Mouse (Mus musculus): Measurements from ENCODE around the gene Entpd6.

The Entpd6 gene

DNA sequence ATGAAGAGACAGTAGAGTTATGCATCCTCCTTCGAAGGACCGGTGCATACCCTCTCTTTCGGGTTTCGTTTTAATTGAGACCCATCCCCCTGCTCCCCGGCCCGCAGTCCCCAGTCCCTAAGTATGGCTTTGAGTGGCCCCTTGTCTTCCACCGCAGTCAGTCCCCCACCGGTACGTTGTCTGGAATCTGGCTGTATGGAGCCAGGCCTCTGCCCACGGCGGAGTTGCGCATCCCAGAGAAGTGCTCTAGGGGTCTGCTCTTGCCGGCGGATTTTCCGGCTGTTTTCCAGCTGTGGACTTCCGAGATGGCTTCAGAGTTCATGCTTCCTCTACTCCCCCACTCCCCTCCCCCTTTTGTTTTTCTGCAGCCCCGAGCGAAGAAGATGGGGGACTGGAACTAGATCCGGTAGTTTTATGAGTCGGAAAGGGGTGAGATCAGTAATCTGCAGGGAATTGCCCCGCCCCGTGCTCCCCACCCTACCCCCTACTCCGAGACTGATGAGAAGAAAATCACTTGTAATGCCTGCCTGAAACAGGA is 38.5 kb downstream of the Entpd6 start:
- DNase-seq (ENCODE audit: low spot score) = no peak

DNA sequence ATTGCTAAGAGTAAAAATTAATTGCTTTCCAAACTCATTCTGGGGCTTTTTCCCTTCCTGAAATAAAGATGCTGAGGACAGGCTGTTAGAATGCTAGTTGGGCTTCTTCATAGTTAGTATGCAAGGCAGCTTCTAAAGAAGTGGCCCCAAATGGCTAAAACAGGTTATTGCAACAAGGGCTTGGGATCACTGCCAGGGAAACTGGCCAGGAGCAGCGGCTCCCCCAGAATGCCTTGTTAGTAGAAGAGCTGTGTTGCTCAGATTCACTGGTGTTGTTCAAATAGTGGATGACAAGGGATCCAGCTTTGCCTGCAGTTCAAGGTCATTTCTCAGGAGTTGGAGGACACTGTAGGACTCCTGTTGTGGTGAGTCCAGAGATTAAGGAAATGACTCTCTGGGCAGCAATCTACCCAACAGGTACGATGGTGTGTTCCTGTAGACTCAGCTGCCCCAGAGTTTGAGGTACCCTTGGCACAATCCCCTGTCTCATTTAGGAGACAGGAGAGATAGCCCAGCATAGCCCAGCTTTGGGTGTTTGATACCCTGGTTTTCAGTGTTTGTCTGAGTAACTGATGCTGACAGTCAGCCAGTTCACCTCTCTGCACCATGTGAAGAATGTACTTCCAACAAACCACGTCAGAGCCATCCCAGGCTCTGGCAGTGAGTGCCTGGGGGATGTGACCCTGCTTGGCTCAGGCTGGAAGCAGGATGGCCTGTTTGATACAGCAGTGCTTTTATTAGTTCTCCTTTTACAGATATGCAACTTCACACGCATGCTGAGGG is 40.1 kb downstream of the Entpd6 start:
- peak; percentile 76 for DNase-seq (ENCODE audit: low spot score)

DNA sequence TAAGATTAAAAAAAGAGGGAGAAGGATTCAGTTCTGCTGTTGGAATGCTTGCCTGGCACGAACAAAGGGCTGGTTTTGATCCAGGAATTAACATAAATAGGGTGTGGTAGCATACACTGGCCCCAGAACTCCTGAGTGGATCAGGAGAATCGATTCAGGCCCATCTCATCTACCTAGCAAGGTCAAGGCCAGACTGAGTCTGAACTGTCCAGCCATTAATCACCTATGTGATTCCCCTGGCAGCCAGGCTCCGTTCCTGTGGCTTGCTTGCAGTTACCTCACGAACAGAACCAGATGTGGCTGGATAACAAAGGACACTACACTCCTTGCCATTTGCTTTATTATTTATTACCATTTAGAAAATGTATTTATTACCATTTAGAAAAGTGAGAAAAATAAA is 44.5 kb downstream of the Entpd6 start:
- DNase-seq (ENCODE audit: low spot score) = no peak

DNA sequence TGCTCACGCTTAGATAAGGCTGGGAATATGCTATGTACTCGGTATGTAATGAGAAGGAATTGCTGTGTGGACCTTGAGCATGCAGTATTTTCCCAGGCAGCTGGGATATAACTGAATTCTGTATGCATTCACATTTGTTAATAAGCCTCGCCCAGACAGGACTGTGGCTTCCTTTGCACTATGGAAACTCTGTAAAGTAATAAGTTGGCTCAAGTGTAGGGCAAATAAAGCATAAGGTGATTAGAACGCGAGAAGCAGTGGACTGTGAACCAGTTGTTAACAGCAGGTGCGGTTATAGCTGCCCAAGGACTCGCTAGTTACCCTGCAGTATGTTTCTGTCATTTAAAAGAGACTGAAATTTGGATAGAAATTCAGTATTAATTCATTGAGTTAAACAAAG is 49.2 kb downstream of the Entpd6 start:
- no peak for DNase-seq (ENCODE audit: low spot score)

DNA sequence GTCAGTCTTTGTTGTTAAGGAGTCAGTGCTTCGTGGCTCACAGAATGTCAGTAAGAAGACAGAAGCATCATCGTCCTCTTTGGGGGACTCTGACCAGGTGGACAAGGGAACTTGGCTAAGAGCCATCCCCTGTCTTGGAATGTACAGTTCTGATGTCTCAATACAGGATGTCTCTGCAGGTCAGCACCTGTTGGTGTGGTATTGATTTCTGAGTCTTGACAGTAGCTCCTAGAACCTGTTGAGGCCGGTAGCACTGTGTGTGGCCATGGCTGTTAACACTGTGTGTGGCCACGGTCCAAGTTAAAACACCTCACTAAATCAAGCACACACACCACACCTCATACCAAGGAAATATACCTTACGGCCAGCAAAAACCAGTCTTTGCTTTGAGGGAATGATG is 51.8 kb downstream of the Entpd6 start:
- DNase-seq (ENCODE audit: low spot score) = no peak

DNA sequence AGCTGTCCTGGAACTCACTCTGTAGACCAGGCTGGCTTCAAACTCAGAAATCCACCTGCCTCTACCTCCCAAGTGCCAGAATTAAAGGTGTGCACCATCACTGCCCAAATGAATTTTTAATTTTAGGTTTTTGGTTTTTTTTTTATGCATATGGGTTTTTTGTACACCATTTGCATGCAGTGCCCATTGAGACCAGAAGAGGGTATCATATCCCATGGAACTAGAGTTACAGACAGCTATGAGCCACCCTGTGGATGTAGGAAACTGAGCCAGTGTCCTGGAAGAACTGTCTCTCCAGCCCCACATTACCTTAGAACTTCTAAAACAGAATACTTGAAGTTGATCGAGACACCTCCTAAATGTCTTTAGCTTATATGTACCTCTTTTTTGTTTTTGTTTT is 54.2 kb downstream of the Entpd6 start:
- DNase-seq (ENCODE audit: low spot score) = no peak

DNA sequence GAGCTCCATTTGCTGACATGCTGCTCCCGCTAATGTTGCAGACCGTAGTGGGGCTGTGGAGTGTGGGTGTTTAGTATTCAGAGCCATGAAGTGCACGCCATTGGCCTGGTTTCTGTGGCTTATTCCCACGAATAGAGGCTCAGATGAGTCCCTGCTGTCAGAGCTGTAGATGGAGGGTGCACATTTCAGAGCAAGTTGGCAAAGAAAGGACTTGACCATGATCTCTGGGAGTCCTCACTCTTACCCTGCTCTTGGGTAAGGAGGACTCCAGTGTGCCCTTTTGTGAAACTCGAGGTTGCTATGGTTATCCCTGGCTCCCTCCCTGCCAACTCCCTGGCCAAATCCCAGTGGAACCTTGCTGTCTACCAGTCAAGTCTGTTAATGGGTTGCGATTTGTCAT is 59.5 kb downstream of the Entpd6 start:
- DNase-seq (ENCODE audit: low spot score) = no peak

DNA sequence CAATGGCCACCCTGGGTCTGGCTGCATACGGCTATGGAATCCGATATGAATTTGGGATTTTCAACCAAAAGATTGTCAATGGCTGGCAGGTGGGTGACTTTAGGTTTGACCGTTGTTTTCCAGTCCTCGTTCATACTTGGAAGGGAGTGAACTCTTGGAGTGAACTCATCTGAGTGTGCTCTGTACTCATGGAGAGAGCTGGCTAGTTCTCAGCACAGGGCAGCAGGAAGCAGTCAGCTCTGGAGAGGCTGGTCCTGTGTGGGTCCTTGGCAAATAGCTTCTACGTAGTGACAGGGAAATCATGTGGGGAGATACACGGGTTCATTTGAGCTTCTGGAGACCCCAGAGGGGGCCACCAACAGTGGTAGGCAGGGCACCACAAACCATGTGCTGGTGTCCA is 60.0 kb downstream of the Entpd6 start:
- no peak for DNase-seq (ENCODE audit: low spot score)

DNA sequence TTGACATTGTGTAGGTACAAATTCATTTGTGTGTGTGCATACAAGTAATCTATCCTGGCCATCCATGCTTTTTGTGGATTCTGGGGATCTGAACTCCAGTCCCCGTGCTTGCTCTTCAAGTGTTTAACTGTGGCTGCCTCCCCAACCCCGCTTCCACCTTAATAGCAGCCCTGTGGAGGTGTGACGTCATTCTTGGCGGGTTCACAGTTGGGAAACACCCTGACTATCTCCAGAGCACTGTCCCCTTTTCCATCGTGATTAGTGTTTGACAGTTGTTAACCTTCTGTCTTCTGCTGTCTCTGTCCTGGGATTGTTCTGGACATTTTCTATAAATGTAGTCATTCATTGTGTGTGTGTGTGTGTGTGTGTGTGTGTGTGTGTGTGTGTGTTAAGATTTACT is 61.8 kb downstream of the Entpd6 start:
- no peak for DNase-seq (ENCODE audit: low spot score)

DNA sequence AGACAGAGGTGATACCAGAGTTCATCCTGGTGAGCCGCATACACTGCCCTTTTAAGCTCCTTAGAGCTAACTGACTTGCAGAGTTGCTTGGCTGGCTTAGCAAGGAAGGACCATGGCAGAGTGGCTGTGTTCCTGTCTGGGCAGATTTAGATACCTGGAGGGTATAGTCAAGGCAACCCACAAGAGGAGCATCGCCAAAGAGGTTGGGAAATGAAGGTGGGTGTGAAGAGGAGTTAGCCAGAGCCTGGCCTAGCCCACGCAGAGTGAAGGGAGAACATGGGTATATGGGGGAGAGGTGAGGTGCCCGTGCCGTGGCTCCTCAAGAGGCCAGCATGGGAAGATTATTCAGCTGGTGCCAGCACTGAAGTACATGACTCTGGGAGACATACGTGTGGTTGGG is 64.0 kb downstream of the Entpd6 start:
- no peak for DNase-seq (ENCODE audit: low spot score)

DNA sequence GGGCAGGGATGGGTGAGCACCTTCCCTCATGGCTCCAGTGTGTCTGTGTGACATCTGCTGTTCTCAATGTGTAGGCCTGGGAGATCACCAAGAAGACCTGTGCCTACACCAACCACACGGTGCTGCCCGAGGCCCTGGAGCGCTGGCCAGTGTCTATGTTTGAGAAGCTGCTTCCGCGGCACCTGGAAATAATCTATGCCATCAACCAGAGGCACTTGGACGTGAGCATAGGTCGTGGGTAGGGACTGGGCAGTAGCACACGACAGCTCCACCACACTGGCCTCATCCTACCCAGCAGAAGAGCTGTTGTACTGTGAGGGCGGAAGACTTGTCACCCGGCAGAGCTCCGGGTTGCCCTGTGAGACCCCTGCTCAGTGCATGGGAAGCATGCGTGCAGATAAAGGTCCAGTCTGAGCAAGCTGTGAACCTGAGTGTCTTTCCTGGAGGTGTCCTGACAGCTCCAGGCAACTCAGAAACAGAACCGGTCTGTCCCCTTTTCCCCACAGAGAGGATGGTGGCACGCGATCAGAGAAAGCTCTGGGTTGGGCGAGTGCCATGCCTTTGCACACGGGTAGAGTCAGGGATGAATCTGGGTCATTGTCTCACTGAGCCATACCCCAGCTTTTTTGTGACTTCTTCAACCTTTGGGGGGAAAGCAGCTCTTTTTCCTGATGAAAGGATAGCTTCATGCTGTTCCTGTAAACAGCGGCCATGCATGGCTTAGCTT is 68.0 kb downstream of the Entpd6 start:
- no peak for DNase-seq (ENCODE audit: low spot score)

DNA sequence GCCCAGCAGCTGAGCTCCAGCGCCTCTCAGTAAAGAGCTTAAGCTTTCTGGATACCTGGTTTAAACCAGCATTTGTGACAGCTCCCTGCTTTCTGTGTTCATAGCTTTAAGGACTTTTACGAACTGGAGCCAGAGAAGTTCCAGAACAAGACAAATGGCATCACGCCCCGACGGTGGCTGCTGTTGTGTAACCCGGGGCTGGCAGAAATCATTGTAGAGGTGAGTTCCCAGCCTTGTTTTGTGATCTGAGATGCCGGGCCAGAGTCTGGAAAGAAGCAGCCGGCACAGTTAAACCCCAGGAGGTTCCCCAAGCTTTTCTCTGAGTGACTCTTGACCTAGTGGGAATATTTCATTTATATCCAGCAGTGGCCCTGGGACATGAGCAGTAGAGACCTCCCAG is 69.9 kb downstream of the Entpd6 start:
- DNase-seq (ENCODE audit: low spot score) = no peak

DNA sequence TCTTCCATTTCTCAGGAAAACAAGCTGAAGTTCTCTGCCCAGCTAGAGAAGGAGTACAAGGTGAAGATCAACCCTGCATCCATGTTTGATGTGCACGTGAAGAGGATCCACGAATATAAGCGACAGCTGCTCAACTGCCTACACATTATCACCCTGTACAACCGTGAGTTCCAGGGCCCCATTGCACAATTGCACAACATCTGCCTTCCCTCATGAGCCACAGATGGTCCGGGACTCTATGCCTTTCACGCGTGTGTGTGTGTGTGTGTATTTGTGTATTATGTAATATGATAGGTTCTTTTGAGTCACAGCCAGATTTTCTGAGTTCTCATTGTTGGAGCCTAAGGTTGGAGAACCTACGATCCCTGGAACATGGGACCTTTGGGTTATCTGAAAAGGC is 71.9 kb downstream of the Entpd6 start:
- no peak for DNase-seq (ENCODE audit: low spot score)
